Mouse (Mus musculus): ENCODE measurements around the gene Actr6.

The Actr6 gene

DNA sequence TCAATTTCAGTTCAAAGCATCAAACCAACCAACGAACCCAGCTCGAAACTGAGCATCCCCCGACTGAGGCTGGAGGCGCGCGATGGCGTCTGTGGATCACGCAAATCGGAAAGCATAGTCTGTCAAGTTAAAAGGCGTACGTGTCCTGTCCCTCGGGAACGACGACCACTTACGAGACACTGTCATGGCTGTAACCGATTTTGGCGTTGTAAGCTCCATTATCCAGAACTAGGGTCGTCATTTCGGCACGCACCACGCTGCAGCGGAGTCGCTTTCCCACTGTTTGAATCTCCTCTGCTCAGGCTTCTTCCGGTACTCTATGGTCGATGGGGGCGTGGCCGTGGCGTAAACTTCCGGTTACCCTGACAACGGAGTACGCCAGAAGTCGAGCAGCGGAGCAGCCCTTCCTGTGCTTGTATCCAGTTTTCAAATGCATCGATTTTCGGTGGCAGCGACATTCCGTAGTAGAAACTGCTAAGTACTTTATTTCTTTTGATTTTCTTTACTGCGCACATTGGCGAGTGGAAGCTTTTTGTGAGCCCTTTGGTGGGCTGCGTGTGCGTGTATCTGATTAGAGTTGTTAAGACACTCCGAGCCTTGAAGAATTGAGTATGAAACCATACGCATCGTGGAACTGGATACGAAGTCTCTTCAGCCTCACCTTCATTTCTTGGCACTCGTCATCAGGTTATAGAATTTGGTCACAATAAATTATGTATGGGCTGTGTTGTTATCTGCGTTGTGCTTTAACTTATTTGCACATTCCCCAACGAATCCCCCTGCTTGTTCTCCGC lies at the start of gene Actr6:
Actr6 (minus strand) TSS at position 295 of the 794 bp plus-strand sequence.
- DNase-seq (ENCODE audit: low spot score in 2 of 2) = peak; percentile 88 to 92

DNA sequence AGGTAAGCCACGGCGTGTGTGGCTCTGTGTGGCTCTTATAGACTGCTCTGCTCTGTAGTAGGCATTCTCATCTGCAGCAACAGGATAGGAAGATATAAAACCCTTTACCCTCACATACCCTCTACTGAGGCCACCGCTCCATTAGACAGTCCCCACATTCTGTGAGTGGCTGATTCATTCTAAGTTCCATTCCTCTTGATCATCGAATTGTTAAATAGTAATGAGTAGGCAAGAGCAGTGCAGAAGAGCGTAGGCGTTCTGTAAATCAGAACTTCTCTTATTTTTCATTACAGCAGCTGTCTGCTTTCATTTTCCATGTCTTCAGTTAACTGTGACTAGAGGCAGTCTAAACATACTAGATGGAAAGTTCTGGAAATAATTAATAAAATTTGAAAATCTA lies 43.9 kb upstream of the Actr6 start:
- DNase-seq (ENCODE audit: low spot score in 2 of 2) = no peak

DNA sequence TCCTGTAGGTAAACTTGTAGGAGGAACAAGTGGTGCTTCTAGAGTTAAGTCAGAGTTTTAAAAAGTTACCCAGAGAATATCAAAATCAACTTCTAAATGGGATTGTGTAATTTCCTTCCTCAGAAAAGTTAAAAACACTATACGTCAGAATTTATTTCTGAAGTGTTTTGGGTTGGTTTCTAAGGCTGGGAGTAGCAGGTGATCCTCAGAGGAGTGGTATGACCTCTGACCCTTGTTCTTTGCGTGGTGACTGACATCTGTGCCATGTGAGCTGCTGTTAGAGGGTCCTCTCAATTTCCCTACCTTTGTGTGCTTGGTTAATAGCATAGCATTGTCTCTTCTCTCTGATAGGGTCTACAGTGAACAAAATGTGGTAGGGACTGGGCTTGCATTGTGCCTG lies 39.8 kb upstream of the Actr6 start:
- no peak for DNase-seq (ENCODE audit: low spot score in 2 of 2)

DNA sequence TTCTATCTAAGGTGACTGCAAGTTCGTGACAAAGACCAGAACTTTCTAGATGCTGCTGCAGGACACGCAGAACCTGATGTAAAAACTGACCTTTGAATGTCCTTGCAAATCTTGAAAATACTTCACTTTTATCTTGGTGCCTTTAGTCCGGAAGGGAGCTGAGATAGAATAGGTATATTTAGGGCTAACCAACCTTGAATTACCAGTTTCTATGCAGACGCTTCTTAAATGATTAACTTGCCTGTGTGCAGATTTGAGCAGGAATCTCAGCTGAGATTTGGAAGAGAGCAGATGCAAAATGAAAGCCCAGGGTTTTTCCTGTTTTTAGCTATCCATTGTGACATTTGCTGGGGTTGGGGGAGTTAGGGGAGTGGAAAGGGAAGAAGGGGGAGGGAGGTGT lies 37.0 kb upstream of the Actr6 start:
- DNase-seq (ENCODE audit: low spot score in 2 of 2) = no peak

DNA sequence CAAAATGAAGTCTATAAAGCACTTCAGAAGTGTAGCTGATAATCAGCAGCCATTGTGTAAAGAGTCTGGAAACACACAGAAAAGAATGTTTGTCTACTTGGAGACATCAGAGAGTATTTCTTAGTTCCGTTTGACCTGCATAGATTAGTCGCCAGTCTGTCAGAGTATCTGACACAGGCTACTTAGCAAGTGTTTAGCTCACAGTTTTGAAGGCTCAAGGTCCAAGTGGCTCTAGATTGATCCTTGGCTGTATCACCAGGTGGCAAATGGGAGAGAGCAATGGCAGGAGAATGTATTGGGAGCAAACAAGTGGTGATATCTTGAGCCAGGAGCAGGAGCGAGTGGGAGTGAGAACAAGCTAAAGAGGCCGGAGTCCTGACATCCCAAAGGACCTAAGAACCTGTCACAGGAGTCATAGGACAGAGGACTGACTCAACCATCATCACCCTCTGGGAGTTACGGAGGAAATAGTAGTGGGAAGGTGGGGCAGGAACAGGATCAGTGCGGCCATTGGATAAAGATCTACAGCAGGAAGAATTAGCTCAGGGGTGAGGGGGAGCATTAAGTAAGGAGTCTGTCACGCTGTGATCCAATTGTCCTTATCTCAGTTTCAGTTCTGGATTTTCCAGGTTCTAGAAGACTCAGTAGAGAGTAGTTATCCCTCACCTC lies 36.4 kb upstream of the Actr6 start:
- no peak for DNase-seq (ENCODE audit: low spot score in 2 of 2)

DNA sequence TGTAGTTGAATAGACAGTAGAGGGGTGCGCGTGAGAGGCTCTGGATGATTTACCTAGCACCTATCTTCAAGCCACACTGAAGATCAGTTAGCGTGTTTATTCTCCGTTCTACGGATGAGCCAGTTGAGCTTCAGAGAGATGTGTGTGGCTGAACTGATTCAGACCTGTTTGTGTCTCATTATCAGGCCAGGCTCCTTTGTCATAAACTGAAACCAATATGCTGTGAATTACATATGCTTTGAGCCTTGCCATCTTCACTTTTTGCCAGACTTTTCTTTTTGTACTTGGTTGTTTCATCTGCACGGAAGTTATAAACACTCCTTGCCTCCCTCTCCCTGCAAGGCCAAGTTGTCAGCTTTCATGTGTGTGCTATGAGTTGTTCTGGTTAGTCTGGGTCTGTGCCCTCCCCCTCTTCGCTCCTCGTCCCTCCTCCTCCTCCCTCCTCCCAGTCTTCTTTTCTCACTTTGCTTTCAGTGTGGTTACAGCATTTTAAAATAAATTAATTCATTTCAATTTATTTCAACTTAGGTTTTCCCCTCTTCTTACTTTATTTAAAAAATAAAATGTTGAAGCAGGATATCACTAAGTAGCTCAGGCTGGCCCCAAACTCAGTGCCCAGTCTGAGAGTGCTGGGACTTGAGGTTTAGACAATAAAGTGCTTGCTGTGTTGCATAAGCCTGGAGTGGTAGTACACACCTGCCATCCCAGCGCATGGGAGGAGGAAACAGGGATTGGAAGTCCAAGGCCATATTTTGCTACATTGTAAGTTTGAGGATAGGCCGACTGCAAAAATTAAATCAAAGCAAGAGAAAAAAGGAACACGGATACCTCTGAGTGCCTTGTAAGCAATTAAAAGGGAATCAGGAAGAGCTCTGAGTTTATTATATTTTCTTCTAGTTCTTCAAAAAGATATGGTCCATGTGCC lies 34.0 kb upstream of the Actr6 start:
- no peak for DNase-seq (ENCODE audit: low spot score in 2 of 2)

DNA sequence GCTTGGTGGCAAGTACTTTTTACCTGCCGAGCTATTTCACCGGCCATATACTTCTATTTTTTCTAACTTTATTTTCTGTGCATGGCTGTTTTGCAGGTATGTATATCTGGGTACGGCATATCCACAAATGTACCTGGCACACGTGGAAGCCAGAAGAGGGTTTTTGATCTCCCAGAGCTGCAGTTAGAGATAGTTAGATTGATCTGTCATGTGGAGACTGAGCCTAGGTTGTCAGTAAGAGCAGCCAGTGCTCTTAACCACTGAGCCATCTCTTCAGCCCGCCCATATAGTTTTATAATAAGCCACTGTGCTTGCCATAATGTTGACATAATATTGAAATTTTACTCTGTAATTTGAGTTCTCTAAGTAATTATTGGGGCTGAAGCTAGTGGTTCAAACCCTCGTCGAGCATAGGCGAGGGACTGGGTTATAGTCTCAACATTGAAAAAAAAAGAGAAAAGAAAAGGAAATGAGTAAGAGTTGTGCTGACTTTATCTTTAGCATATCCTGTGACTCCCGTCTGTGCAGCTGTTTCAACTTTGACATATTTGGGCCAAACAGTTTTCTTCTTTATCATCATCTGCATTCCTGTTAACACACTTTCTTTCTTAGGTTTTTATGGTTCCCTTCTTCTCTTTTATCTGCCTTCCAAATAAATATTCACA lies 32.5 kb upstream of the Actr6 start:
- DNase-seq (ENCODE audit: low spot score in 2 of 2) = no peak

DNA sequence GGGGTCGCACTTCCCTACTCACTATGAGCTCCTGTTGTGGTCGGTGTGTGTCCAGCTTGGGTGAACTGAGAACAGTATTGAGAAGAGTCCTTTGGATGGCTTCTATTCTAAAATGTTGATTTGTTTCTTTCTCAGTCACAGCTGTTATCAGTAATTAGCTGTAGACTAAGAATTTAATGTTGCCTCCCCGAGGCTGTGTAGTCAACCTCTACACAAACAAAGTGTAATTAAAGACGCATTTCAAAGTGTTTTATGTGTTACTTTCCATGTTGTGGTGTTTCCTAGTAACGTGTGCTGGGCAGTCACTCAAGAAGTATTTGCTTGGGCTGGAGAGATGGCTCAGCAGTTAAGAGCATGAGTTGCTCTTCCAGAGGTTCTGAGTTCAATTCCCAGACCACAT lies 28.7 kb upstream of the Actr6 start:
- DNase-seq (ENCODE audit: low spot score in 2 of 2) = no peak

DNA sequence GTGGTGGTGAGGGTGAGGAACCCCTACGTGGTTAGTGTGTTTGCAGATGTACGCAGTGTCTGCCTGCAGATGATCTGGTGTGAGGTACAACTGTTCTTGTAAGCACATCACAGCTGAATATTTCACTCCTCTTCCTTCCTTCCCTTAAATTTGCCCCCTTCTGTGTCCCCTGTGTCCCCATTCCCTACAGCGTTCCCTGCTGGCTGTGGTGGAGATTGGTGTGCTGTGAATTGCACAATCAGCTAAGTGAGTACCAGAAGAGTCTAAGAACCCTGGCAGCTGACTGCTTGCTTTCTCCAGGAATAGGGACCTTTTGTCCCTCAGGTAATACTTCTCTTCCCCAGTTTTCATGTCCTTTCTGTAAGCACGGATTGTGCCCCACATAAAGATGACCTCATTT lies 23.1 kb upstream of the Actr6 start:
- DNase-seq (ENCODE audit: low spot score in 2 of 2) = no peak

DNA sequence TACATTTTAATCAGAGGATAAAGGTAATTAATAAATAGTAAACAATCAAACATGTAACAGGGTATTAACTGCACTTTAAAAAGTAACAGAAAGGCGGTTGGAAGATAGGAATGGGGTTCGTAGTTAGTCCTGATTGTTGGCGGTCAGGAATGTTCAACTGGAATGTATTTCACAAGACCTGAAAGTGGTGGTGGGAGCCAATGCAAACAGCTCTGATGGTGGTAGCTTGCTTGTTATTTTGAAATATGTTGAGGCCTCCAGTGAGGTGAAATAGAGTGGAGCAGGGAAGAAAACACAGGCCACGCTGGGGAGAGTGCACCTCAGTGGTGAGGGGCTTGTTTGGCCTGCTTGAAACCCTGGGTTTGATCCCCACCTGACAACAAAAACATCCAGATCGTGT lies 19.0 kb upstream of the Actr6 start:
- DNase-seq (ENCODE audit: low spot score in 2 of 2) = no peak

DNA sequence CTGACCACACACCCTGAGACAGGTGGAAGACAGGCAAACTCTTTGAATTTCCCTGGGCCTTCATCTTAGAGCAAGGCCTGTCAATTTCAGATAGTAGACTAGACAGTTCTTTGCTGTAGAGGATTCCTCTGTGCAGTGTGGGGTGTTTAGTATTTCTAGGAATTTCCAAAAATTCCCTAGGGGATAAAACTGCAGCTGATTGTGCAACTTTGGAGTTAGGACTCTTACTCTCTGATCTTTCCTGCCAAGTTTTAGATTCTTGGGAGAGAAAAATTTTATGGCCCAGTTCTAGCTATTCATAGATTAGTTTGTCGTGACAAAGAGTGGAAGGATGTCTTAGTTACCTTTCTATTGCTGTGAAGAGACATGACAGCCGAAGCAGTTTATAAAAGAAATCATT lies 16.5 kb upstream of the Actr6 start:
- no peak for DNase-seq (ENCODE audit: low spot score in 2 of 2)

DNA sequence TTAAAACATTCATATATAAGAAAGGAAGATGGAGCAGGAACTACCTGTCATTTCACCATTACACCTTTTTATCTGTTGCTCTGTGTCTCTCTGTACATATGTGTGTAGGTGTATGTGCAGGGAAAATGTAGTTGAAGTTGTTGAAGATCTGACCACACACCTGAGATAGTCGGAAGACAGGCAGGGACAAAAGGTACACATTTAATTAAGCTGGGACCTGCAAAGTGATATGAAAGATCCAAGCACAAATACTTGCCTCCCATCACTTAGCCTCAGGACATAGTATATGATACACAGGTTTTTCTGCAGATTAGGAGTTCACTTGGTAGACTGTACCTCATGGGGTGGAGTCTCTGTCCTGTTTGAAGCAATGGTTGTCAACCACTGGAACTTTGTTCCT lies 15.8 kb upstream of the Actr6 start:
- no peak for DNase-seq (ENCODE audit: low spot score in 2 of 2)

DNA sequence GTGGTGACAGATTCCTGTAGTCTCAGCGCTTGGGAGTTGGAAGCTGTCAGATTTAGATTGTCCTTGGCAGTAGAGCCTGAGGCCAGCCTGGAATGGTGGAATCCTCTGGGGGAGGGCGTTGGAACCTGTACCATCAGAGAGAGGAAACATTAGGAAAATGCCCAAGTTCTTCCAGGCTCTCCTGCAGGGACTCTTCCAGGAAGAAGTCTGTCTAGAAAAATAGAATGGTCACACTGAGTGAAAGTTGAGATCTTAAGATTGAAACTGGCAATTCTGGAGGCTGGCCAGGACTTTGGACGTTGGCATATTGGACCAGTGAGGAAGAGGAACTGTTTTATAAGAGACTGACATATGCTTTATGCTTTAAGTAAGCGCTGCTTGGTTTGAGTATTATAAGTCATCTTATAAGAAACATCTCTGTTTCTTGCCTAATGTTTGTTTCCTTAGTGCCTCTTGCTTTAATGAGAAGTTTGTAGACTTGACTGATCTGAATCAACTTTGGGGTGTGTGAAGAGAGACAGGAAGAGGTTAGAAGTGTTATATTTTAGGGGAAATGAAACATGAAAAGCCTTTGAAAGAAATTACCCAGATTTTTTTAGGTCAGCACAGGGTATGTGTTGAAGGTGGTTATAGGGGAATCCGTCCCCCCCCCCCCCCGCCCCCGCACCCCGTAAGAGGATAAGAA lies 15.3 kb upstream of the Actr6 start:
- DNase-seq (ENCODE audit: low spot score in 2 of 2) = no peak

DNA sequence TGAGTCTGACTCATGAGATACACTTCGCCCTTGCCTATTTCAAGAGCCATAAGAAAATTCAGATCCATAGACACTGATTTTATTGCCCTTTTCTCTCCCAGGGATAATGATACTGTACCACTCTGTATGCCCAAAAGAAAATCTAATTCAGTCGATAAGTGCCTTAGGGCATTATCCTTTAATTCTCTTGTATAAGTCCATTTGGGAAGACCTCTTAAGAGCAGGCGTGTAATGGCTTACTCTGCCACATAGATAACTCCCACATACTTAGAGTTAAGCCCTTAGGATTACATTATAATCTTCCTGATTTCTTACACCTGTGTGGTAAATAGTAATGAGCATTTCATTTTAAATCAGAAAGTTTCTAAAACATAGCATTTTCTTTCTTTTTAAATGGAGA lies 14.5 kb upstream of the Actr6 start:
- no peak for DNase-seq (ENCODE audit: low spot score in 2 of 2)

DNA sequence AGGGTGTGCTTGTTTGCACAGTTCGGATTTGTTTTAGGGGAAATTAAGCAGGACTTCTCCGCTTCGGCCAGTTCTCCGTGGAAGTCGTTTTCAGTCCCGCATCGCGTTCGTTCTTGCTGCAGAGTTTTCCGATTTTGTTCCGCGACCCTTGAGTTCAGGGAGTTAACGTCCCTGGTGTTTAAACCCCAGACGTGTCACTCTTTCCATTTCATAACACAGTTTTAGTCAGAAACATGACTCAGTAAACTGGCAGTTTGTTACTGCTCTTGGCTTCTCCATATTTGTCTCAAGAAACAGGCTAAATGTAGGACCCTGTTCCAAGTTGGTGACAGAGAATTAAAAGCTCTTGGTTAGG lies 13.5 kb upstream of the Actr6 start:
- DNase-seq (ENCODE audit: low spot score in 2 of 2) = no peak

DNA sequence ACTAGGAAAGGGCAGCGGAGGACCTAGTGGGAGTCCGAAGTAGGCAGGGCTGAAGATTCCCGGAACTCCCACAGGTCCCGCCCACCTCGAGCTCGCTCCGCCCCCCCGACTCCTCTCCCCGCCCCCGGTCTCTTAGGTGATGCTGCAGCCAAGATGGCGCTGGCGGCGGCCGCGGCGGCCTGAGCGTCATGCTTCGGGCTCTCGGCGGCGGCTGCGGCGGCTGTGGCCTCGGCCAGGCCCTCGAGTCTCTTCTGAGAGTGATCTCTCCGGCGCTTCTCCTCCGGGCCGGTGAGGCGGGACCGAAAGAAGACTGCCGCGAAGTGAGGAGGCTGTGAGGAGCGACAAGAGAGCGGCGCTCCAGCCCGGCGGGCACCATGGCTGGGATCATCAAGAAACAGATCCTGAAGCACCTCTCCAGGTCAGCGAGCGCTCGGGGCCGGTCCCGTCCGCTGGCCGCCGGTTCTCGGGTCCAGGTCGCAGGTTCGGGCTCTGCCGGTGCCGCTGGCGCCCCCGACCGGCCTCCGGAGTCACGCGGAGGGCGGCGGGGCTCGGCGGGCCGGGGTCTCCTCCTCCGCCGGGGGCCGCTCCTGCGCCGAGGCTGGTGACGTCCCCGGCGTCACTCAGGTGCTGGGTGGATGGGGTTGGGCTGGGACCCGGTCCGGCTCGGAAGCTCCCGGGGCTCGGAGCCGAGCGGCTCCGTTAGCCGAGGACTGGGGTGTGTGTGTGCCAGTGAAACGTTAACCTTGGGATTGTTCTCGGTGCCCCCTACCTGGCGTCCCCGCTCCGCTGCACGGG lies 13.0 kb upstream of the Actr6 start, which contains the start of gene Uhrf1bp1l:
Uhrf1bp1l (plus strand) TSS at position 121 of the 795 bp plus-strand sequence.
- peak; percentile 84 to 92 for DNase-seq (ENCODE audit: low spot score in 2 of 2)

DNA sequence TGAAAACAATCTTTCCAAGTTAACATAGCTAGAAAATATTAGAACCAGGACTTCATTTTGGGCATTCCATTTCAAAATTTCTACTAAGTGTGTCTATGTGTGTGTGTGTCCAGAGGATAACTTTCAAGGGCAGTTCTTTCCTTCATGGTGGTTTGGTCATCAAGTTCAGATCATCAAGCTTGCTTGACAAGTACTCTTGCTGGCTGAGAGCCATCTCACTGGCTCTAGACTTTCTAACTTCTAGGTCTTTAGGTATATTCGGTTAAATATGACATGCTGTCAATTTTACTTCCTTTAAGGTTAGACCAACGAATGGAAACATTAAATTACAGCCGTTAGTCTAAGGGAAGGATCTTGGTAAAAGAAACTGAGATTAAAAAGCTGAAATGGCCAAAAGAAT lies 12.2 kb upstream of the Actr6 start:
- no peak for DNase-seq (ENCODE audit: low spot score in 2 of 2)

DNA sequence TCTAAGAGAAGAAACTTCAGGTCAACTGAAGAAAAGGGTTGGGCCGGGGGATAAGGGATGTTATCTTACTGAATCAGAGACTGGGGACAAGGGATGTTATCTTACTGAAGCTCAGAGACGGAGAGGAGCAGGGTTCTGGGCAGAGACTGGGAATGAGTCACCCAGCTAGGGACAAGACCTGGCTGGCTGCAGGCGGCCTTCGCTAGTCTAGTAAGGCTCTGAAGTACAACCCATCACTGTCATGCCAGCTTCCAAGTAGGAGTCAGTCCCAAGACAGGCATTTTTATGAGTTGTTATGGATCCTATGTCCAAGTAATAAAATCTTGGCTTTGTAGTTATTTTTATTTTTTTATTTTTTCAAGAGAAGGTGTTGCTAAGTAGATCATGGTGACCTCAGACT lies 11.2 kb upstream of the Actr6 start:
- peak in 1 of 2 experiments; percentile 53 for DNase-seq (ENCODE audit: low spot score in 2 of 2)

DNA sequence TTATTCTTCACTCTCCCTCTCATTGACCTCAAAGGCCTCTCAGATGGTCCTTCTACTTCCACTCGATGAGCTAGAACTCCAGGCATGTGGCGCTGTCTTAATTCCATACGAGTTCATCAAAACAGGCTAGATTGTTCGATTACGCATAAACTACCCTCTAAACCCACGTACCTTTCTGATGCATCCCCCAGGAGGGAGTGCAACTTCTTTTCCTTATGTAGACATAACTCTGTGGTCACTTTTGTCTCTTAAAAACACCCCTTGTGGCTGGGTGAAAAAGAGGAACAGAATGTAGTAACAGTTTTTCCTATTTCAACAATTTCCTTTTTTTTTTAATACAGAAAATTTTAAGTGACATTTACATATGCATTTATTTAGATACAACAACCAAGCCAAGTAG lies 8.9 kb upstream of the Actr6 start:
- no peak for DNase-seq (ENCODE audit: low spot score in 2 of 2)

DNA sequence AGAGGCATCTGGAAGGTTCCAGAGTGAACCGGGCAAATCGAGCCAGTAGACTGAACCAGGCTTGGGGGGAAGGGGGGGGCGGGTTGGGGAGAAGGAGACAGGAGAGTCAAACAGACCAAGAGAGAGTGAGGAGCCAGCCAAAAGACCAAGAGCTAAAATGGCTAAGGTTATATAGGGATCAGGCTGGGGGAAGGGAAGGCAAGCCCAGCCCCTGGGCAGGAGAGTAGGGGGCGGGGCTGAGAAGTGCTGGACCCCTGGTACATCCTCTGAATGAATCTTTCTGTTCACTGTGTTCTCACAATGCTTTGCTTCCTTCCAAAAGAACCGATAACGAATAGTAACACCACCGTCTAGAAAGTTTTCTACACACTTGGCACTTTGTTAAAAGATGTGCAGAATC lies 7.6 kb upstream of the Actr6 start:
- DNase-seq (ENCODE audit: low spot score in 2 of 2) = no peak
